Mouse (Mus musculus): Measurements from ENCODE around the gene Lrp10.
A peak's percentile ranks its signal among the peaks of the same experiment; 100 is the strongest.

Gene Lrp10

DNA sequence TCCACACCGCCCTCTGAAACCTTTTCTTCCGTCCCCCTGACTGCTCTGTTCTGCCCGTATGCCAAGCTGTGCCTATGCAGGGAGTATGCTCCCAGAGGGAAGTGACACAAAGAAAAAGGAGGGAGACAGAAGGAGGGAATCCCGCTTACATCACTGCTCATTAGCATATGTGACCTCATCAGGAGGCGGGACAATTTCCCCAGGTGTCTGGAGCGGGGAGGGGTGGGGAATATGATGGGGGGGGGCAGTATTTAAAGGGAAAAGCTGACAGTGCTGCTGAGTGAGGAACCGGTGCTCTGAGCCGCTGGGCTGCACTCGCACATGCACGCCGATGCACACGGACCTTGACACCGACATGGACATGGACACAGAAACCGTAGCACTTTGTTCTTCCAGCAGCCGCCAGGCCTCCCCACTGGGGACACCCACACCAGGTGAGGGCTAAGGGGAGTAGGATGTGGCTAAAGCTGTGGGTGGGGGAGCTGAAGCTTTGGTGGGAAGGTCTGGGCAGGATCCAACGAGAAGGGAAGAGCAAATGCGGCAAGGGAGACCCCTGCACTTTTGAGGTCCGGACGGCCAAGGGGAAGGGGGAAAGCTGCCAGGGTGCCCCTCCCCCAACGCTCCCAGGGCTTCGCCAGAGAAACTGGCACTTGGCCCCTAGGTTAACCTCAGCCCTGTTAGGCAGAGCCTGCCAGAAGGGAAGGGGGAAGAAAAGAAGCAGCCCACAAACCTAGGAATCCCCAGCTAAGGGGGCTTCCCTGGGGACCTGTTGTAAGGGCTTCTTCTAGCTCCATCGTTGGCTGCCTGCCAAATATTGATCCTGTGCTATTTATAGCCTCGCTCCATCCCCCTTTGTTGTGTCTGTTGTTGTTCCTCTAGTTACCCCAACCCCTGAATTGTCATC, 12.3 kb downstream of the Lrp10 start, which contains the start of gene Rem2:
Rem2 (plus strand) TSS at position 160 of the 904 bp plus-strand sequence.
- no peak for DNase-seq (ENCODE audit: low spot score in 2 of 2)

DNA sequence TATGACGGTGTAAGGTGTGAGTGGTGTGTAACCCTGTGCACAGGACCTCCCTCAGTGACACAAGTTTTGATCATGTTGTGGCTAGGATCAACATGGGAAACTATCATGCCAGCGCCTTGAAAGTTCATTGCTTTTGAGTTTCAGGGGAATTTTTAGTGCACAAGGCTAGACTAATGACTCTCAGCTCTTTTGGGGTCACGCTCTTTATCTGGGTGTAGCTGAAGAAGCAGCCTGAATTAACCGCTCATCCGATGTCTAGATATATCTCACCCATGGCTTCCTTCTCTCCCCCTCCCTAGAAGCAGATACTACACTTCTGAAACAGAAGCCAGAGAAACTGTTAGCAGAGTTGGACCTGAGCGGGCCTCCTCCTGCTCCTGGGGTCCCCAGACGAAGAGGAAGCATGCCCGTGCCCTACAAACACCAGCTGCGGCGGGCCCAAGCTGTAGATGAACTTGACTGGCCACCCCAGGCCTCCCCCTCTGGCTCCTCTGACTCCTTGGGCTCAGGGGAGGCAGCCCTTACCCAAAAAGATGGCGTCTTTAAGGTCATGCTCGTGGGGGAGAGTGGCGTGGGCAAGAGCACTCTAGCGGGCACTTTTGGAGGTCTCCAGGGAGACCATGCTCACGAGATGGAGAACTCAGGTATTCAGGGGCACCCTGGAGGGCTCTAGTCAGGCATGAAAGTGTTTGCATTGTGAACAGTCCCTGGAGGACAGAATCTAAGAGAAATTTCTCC, 13.4 kb downstream of the Lrp10 start:
- DNase-seq (ENCODE audit: low spot score in 2 of 2): no peak

DNA sequence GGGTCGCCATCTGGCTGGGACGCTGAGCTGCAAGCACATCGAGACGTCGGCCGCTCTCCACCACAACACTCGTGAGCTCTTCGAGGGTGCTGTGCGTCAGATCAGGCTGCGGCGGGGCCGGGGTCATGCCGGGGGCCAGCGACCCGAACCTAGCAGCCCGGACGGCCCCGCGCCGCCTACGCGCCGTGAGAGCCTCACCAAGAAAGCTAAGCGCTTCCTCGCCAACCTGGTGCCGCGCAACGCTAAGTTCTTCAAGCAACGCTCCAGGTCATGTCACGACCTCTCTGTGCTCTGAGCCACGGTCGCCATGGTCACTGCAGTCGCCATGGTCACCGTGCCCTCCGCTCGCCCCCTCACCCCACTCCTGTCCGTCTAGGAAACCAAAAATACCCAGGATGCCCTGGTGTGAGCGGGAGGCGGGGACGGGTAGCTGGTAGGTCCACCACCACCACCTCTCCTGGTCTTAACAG, 15.5 kb downstream of the Lrp10 start:
- DNase-seq (ENCODE audit: low spot score in 2 of 2): peak; percentile 70 to 75

DNA sequence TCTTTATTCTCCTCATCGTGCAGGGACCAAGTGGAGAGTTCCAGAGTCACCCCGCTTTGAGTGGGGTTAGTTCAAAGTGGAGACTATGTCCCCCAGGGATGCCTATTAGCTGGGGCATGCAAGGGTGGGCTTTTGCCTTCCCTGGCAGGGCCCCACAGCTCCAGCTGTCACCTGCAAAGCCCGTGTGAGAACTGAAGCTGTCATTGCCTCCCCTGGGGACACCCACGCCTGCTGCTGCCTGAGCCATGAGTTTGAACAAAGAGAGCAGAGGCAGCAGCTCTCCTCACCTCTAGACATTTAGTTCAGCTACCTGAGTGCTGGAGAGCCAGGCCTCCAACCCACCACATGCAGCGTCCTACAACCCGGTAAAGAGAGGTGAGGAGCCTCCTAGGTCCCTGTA, 16.7 kb downstream of the Lrp10 start:
- no peak for DNase-seq (ENCODE audit: low spot score in 2 of 2)

DNA sequence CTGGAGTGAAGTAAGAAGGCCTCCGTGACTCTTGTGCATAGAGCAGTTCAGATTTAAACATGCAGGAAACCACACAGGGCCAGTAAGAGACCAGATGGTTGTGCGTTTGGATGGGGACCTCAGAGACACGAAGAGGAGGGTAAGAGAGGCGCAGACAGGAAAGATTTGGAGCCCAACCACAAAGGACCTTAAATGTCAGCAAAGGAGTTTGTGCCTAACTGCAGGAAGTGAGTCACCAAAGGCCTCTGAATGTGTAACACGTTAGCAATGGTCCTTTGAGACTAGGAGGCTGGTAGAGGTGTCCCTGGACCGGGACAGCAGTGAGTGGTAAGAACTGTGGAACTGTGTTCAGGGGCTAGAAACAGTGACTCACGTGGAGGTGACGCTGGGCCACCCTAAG, 17.5 kb downstream of the Lrp10 start:
- peak; percentile 61 to 74 for DNase-seq (ENCODE audit: low spot score in 2 of 2)

DNA sequence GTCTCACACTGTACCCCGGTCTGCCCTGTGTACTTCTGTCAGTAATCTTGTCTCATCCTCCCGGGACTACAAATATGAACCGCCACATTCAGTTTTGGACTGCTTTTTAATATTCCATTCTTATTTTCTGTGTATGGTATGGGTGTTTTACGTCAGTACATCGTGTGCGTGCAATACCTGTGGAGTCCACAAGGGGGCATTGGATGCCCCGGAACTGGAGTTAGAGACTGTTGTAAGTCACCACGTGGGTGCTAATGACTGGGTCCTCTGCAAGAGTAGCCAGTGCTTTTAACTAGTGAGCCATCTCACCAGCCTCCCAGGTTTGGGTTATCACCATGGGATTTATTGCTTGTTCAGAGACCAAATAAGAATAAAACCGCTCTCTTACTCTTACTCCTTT, 18.6 kb downstream of the Lrp10 start:
- peak; percentile 56 to 78 for DNase-seq (ENCODE audit: low spot score in 2 of 2)

DNA sequence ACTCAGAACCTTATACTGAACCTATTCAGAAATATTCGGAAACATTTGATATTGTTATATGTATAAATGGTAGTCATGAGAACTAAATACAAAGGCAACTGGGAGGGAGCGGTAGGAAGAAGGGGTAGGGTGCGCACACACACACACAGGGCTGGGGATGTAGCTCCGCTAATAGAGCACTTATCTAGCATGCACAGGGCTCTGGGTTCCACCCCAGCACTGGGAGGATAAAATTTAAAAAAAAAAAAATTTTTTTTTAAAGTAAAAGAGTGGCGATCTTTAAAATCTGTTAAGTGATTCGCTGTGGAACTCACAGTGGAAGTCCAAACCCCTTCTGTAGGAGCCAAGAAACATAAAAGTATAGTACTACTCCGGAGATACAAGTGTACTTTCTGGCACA, 22.0 kb downstream of the Lrp10 start:
- DNase-seq (ENCODE audit: low spot score in 2 of 2): no peak

DNA sequence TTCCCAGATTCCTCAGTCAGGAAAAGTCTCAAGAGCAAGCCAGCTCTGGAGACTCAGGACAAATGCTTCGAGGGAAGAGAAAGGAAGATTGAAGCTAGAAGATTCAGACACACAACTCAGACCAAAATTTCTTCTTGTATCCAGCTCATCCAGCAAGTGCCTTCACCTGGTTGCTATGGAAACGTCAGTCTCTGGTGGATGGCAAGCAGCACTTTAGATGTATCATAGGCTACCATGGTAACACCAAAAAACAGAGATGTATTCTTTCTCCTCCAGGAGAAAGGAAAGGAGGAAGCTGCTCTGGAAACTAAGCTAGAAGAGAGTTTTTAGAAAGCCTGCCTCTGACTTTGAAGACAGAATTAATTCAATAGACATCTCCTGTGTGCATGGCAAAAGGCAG, 23.8 kb downstream of the Lrp10 start:
- DNase-seq (ENCODE audit: low spot score in 2 of 2): no peak

DNA sequence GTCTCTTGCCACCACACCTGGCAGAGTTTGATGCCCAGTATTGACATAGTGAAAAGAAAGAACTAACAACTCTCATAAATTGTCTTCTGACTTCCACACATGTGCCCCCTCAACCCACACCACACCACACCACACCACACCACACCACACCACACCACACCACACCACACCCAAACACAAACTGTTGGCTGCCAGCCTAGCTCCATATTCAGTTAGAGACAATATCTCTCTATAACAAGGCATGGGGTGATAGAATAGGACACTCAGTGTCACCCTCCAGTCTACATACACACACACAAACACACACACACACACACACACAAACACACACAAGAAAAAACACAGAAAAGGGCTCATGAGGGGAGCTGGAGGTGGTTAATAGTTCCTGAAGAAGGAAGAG, 24.4 kb downstream of the Lrp10 start:
- no peak for DNase-seq (ENCODE audit: low spot score in 2 of 2)

DNA sequence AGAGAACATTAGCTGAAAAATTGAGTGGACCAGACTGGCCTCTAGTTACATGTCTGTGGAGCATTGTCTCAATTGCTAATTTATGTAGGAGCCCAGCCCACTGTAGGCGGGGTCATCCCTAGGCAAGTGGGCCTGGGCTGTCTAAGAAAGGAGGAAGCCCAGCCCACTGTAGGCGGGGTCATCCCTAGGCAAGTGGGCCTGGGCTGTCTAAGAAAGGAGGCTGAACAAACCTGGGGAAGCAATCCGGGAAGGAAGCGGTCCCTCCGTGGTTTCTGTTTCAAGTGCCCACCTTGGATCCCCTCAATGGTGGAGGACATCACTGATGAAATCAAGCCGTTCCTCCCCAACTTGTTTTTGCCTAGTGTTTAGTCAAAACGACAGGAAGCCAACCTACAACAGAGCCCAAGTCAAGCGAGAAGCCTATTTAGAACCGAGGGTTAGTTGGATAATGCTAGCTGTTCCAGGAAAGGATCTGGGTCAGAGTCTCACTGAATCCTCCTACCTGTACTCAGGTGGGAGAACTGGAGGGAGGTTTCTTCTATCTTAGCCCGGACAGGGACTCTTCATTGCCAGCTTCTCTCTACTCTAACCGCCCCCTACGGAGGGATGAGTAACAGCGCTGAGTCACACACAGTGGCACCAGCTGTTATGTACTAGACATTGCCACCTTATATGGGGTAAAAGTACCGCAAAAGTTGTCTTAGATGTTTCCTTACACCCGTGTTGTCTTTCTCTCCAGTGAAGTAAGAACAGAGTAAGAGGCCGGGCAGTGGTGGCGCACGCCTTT, 28.6 kb downstream of the Lrp10 start:
- peak; percentile 41 to 42 for DNase-seq (ENCODE audit: low spot score in 2 of 2)

DNA sequence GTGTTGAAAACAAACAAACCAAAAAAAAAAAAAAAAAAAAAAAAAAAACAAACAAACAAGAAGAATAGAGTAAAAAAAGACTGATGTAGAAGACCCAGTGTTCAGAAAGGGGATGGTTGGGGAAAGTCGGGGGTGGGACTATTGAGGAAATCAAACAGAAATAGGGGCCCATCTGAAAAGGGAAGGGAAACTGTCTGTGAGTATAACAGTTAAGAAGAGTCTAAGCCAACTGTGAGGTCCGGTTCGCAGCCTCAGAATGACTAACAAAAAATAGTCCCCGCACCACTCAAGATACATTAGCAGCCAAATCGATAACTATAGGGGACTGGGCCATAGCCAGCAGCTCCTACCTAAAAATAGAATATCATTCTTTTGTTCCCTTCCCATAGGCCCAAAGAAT, 29.3 kb downstream of the Lrp10 start:
- DNase-seq (ENCODE audit: low spot score in 2 of 2): no peak

DNA sequence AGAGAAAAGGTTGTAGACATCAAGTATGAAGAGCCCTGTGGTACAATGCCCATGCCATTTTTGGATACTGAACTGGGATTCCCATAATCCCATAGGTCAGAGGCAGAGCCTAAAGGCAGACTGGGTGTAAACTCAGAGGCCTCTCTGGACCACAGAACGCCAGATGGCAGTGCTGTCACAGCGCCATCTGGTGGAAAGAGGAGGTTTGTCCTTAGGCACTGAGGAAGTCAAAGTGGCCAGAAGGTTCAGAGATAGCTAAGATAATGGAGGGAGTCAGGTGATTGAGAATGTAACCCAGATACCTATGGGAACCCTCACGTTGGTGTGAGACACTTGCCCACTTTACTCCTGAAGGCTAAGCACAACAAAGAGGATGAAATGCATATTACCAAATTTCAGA, 30.3 kb downstream of the Lrp10 start:
- DNase-seq (ENCODE audit: low spot score in 2 of 2): peak; percentile 76 to 79

DNA sequence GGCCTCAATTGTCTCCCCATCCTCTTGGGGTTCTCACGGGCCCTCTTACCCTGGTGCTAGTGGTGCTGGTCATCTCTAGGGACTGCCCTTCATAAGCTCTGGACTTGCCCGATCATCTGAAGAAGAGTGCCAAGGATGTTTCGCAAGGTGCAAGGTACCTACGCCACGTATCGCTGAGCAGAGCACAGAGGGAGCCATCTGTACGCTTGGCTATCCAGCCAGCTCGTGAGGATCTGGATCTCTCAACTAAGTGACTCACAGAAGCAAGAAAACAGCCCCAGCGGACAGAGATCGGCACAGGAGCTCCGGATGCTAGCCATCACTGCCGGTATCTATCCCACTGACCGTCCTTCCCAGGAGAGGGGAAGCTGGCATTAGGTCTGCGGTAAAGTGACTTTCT, 32.8 kb downstream of the Lrp10 start:
- no peak for DNase-seq (ENCODE audit: low spot score in 2 of 2)

DNA sequence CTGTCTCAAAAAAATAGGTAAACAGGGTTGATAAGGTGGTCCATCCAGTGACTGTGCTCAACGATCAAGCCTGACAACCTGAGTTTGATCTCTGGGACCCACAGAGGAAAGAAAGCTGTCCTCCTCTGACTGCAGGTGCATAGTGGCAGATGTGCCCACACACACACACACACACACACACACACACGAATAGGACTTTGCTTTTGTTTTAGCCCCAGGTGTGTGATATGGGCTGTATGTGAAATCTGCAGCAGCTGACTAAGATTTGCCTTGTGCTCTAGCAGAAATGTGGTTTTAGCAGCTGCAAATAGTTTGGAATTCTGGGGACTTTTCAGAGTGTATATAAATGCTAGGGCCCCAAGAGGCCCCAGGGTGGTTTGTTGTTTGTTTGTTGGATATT, 35.4 kb downstream of the Lrp10 start:
- DNase-seq (ENCODE audit: low spot score in 2 of 2): no peak

DNA sequence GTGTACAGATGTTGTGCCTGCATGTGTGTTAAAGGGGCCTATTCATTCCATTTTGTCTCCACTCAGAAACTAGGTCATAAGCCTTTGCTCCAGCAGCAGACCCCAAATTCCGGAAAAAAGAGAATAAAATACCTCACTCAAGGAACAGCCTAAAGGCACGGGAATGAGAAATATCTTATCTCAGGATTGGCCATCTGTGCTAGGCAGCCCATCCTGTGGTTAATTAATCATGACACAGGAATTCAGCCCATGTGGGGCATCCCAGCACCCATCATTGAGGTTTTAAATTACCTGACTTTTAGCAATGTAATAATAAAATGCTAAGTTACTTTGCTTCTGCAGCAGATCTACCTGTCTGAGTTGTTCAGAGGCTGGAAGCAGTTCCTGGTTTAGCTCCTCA, 37.4 kb downstream of the Lrp10 start:
- no peak for DNase-seq (ENCODE audit: low spot score in 2 of 2)

DNA sequence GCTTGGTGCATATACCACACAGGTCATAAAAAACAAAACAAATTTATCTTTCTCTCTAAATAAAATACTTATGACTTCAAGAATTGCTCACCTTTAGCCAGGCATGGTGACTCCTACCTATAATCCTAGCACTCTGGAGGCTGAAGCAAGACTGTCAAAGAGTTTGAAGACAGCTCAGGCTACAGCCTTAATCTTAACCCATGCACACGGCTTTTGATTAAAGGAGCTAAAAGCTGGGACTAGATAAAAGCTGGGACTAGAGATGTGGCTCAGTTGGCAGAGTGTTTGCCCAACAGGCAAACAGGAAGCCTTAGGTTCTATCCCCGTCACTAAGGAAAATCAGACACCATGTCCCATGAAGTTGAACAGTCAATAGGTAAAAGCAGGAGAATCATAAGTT, 39.2 kb downstream of the Lrp10 start:
- DNase-seq (ENCODE audit: low spot score in 2 of 2): no peak

DNA sequence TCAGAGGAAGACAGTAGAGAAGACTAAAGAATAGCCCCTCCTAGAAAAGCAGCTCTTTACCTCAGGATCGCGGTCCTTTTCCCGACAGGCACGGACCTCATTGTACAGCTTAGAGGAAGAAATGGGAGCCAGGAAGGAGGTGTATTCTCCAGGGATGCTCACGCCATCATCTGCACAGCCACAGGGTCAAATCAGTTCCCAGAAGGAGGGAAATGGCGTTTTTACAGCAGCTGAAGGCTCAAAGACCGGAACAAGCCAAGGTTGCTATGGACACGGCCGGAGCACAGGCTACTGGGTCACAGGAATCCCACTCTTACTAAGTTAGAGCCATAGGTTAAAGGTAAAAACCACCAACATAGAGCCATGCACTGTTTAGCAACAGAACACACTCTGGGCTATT, 45.8 kb downstream of the Lrp10 start:
- no peak for DNase-seq (ENCODE audit: low spot score in 2 of 2)

DNA sequence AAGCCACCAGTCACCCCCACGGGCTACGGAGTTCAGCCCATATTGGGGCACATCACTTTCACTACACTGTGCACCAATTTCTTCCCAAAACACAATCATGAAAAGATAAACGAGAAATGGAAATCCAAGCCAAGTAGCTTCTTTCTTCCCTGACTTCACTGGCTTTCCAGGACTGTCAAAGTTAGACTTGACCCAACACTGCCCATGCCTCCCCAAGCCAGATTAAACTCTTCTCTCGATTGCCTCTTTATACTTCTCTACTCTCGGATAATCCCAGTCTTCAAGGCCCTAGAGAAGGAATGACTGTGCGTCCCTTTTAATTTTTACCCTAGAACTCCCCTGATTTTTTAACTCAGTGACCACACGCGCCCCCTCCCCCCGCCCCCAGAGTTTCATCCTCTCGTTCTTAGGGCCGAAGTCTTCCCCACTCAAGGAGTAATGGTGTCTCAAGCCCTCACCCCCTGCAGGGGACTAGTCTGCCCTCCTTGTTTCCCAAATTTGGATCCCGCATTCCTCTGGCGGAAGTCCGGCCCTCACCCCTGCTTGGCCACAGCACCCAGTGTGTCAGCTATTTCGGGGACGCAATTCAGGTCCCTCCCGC, 52.9 kb downstream of the Lrp10 start:
- no peak for DNase-seq (ENCODE audit: low spot score in 2 of 2)
